Mouse (Mus musculus): ENCODE results near the gene Gm5294. TPM values are rescaled to one million over a fixed set of nuclear protein-coding genes. Genes with fewer than 3 reads are reported as not detected.

Gm5294 gene
- polyA plus RNA-seq, 1 experiment from 2014 or later: not detected

DNA sequence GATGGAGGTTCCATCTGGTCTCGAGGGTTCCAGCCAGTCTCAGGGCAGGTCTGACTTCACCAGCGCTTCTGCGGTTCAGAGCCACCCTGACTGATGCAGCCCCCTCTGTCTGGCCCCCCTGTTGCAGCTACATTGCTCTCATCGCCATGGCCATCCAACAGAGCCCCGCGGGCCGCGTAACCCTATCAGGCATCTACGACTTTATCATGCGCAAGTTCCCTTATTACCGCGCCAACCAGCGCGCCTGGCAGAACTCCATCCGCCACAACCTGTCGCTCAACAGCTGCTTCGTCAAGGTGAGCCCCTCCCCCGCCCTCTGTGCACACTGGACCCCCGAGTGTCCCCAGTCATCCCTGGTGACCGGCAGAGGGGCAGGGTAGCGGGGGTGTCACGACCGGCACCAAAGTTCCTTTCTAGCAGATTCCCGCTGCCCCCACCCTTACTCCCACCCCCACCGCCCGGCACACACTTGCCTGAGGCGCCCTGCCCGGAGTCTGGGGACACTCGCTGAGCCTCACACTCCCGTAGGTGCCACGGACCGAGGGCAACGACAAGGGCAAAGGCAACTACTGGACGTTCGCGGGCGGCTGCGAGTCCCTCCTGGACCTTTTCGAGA is 945 bp downstream of the Gm5294 start:
- Histone ChIP-seq H3K4me2 (ENCODE audit: low read length) (peak overlapping the region; percentile 82), H3K27ac (replicated peaks in 1 of 2; ENCODE audit: control insufficient read depth in 1 of 2, insufficient read depth in 1 of 2, low read depth in 2 of 2, low read length in 2 of 2) (no peak overlapping the region), H3K27me3 (ENCODE audit: control insufficient read depth, insufficient read depth, low read length) (peaks cover 62% of the 10 kb centered on the region), H3K9me3 (ENCODE audit: control insufficient read depth, low read length) (peaks cover 3% of the 10 kb centered on the region; the same call in 1 of the 2 replicates), H3K4me3 (ENCODE audit: control insufficient read depth in 1 of 2, insufficient read depth in 1 of 2, low read depth in 1 of 2, low read length in 2 of 2) (peak overlapping the region; percentile 29 to 40), H3K36me3 (ENCODE audit: control insufficient read depth, insufficient read depth, low read length) (no peaks in the 10 kb centered on the region), H3K4me1 (ENCODE audit: control insufficient read depth in 2 of 2, insufficient read depth in 2 of 2, low read length in 2 of 2) (peaks cover 4 to 10% of the 10 kb centered on the region in 2 experiments; a peak in 3 of 4 replicates), H3K9ac (ENCODE audit: low read length) (peak overlapping the region; percentile 64)
- 1% methylated on average over 39 of the region's 39 CpGs for WGBS
- ATAC-seq (ENCODE audit: insufficient number of reproducible peaks, insufficient read depth, low FRiP score, low read depth): no peak

DNA sequence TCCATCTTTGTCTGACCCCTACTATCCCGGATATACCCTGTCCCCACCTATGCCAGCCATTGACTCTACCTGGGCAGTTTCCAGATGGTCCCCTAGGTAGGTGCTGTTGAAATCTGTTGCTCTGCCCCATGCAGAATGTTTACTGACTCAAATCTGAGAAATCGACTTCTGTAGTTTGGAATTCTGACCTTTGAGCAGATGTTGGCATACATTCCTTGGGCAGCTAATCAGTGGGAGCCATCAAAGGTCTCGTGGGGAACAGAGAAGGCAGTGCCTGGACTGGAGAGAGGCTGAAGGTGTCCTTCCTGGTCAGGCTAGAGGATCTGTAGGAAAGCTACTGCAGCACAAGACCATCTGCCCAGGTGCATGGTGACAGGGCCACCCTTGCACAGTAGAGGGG is 5.2 kb downstream of the Gm5294 start:
- Histone ChIP-seq H3K9ac (ENCODE audit: low read length) (no peak overlapping the region), H3K9me3 (ENCODE audit: control insufficient read depth, low read length) (no peaks in the 10 kb centered on the region), H3K4me1 (ENCODE audit: control insufficient read depth in 2 of 2, insufficient read depth in 2 of 2, low read length in 2 of 2) (peaks cover 4 to 9% of the 10 kb centered on the region in 2 experiments; a peak in 3 of 4 replicates), H3K4me3 (ENCODE audit: control insufficient read depth in 1 of 2, insufficient read depth in 1 of 2, low read depth in 1 of 2, low read length in 2 of 2) (no peak overlapping the region), H3K36me3 (ENCODE audit: control insufficient read depth, insufficient read depth, low read length) (no peaks in the 10 kb centered on the region), H3K27ac (replicated peaks in 1 of 2; ENCODE audit: control insufficient read depth in 1 of 2, insufficient read depth in 1 of 2, low read depth in 2 of 2, low read length in 2 of 2) (no peak overlapping the region), H3K4me2 (ENCODE audit: low read length) (no peak overlapping the region), H3K27me3 (ENCODE audit: control insufficient read depth, insufficient read depth, low read length) (peaks cover 42% of the 10 kb centered on the region)
- no peak for ATAC-seq (ENCODE audit: insufficient number of reproducible peaks, insufficient read depth, low FRiP score, low read depth)
- WGBS: 53% methylated on average over 3 of the region's 3 CpGs

DNA sequence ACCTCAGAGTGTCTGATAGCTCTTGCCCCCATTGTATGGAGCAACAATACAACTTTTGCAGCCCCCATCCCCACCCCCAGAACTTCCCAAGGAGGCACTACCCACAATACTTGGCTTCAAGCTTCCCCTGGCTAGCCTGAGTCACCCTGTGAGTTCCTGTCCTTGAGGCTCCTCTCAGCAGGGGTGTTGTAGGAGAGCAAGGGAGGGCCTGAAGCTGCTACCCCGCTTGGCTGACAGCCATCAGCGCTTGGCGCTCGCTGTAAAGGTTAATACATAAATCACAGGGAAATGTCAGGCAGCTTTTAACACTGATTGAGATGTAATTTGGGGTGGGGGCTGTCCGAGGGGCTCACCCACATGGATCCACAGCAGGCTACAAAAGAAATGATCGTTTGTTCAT is 13.5 kb downstream of the Gm5294 start:
- no peak overlapping the region for H3K4me3 ChIP-seq (ENCODE audit: control insufficient read depth in 1 of 2, insufficient read depth in 1 of 2, low read depth in 1 of 2, low read length in 2 of 2)
- no peaks in the 10 kb centered on the region for H3K9me3 ChIP-seq (ENCODE audit: control insufficient read depth, low read length)
- H3K9ac ChIP-seq (ENCODE audit: low read length): no peak overlapping the region
- H3K27me3 ChIP-seq (ENCODE audit: control insufficient read depth, insufficient read depth, low read length): no peaks in the 10 kb centered on the region
- H3K27ac ChIP-seq (replicated peaks in 1 of 2; ENCODE audit: control insufficient read depth in 1 of 2, insufficient read depth in 1 of 2, low read depth in 2 of 2, low read length in 2 of 2): no peak overlapping the region
- H3K4me1 ChIP-seq (ENCODE audit: control insufficient read depth in 2 of 2, insufficient read depth in 2 of 2, low read length in 2 of 2): peaks cover 3 to 9% of the 10 kb centered on the region in 2 experiments; a peak in 3 of 4 replicates
- 0 out of 2 replicates have a peak, but pooled peaks have one; percentile 54 for ATAC-seq (ENCODE audit: insufficient number of reproducible peaks, insufficient read depth, low FRiP score, low read depth)
- H3K4me2 ChIP-seq (ENCODE audit: low read length): no peak overlapping the region
- WGBS: 24% methylated on average over 6 of the region's 6 CpGs
- H3K36me3 ChIP-seq (ENCODE audit: control insufficient read depth, insufficient read depth, low read length): no peaks in the 10 kb centered on the region

- Histone ChIP-seq H3K9me3 (ENCODE audit: control insufficient read depth, low read length) (0 out of 2 replicates have a peak, but pooled peaks cover 3% of the 10 kb centered on the region), H3K27me3 (ENCODE audit: control insufficient read depth, insufficient read depth, low read length) (no peaks in the 10 kb centered on the region), H3K4me2 (ENCODE audit: low read length) (no peak overlapping the region), H3K9ac (ENCODE audit: low read length) (no peak overlapping the region), H3K4me3 (ENCODE audit: control insufficient read depth in 1 of 2, insufficient read depth in 1 of 2, low read depth in 1 of 2, low read length in 2 of 2) (no peak overlapping the region), H3K4me1 (ENCODE audit: control insufficient read depth in 2 of 2, insufficient read depth in 2 of 2, low read length in 2 of 2) (peaks cover 3 to 9% of the 10 kb centered on the region in 2 experiments; a peak in 3 of 4 replicates), H3K27ac (replicated peaks in 1 of 2; ENCODE audit: control insufficient read depth in 1 of 2, insufficient read depth in 1 of 2, low read depth in 2 of 2, low read length in 2 of 2) (no peak overlapping the region), H3K36me3 (ENCODE audit: control insufficient read depth, insufficient read depth, low read length) (no peaks in the 10 kb centered on the region)
- ATAC-seq (ENCODE audit: insufficient number of reproducible peaks, insufficient read depth, low FRiP score, low read depth): no peak
- WGBS: 75% methylated on average over 3 of the region's 3 CpGs
Measured at GRCm38 (mm10) chr5:138834910-138835309, 15.0 kb downstream of the Gm5294 start.

GRCm38 (mm10) chr5:138840981-138841380 is 21.1 kb downstream of the Gm5294 start:
- WGBS: 96% methylated on average over 4 of the region's 4 CpGs
- H3K9ac ChIP-seq (ENCODE audit: low read length): no peak overlapping the region
- H3K36me3 ChIP-seq (ENCODE audit: control insufficient read depth, insufficient read depth, low read length): no peaks in the 10 kb centered on the region
- ATAC-seq (ENCODE audit: insufficient number of reproducible peaks, insufficient read depth, low FRiP score, low read depth): no peak
- peaks cover under 1 to 2% of the 10 kb centered on the region in 2 experiments; a peak in 3 of 4 replicates for H3K4me1 ChIP-seq (ENCODE audit: control insufficient read depth in 2 of 2, insufficient read depth in 2 of 2, low read length in 2 of 2)
- H3K27ac ChIP-seq (replicated peaks in 1 of 2; ENCODE audit: control insufficient read depth in 1 of 2, insufficient read depth in 1 of 2, low read depth in 2 of 2, low read length in 2 of 2): no peak overlapping the region
- H3K9me3 ChIP-seq (ENCODE audit: control insufficient read depth, low read length): 0 out of 2 replicates have a peak, but pooled peaks cover 6% of the 10 kb centered on the region
- no peak overlapping the region for H3K4me2 ChIP-seq (ENCODE audit: low read length)
- no peaks in the 10 kb centered on the region for H3K27me3 ChIP-seq (ENCODE audit: control insufficient read depth, insufficient read depth, low read length)
- no peak overlapping the region for H3K4me3 ChIP-seq (ENCODE audit: control insufficient read depth in 1 of 2, insufficient read depth in 1 of 2, low read depth in 1 of 2, low read length in 2 of 2)

DNA sequence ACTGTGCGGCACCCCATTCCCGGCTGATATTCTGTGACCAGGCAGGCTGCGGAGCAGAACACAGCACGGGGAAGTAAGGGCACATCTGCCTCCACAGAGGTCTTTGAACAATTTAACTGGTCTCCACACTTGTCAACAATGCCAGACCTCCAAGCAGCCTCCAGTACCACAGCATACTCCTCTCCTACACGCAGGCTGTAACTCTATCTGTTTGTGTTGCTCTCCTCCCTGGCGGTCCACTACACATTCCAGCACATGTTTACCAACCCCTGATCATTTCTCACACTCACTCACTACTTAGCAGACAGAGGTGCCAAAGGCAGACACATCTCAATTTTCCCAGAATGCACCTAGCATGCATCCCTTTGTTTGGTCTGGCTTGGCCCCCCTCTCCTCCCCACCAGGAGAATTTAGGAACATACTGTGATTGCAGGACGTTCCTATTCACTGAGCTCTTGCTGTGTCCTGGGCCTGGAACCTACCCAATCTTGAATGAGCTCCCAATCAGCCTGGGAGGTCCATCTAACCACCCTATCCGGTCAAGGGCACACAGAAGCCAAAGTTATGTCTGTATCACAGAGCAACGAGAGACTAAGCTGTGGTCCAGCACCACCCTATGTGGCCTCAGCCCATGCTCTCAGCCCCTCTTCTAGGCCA is 23.4 kb downstream of the Gm5294 start:
- no peak overlapping the region for H3K9ac ChIP-seq (ENCODE audit: low read length)
- 0 out of 2 replicates have a peak, but pooled peaks cover 6% of the 10 kb centered on the region for H3K9me3 ChIP-seq (ENCODE audit: control insufficient read depth, low read length)
- no peaks in the 10 kb centered on the region for H3K36me3 ChIP-seq (ENCODE audit: control insufficient read depth, insufficient read depth, low read length)
- ATAC-seq (ENCODE audit: insufficient number of reproducible peaks, insufficient read depth, low FRiP score, low read depth): 0 out of 2 replicates have a peak, but pooled peaks have one; percentile 14
- H3K4me3 ChIP-seq (ENCODE audit: control insufficient read depth in 1 of 2, insufficient read depth in 1 of 2, low read depth in 1 of 2, low read length in 2 of 2): no peak overlapping the region
- WGBS: 70% methylated on average over 9 of the region's 9 CpGs
- no peak overlapping the region for H3K4me2 ChIP-seq (ENCODE audit: low read length)
- no peak overlapping the region for H3K27ac ChIP-seq (replicated peaks in 1 of 2; ENCODE audit: control insufficient read depth in 1 of 2, insufficient read depth in 1 of 2, low read depth in 2 of 2, low read length in 2 of 2)
- H3K27me3 ChIP-seq (ENCODE audit: control insufficient read depth, insufficient read depth, low read length): no peaks in the 10 kb centered on the region
- H3K4me1 ChIP-seq (ENCODE audit: control insufficient read depth in 2 of 2, insufficient read depth in 2 of 2, low read length in 2 of 2): peaks cover 5 to 7% of the 10 kb centered on the region in 2 experiments

GRCm38 (mm10) chr5:138846506-138846905 is 26.6 kb downstream of the Gm5294 start:
- no peak overlapping the region for H3K9ac ChIP-seq (ENCODE audit: low read length)
- peaks cover 5 to 7% of the 10 kb centered on the region in 2 experiments for H3K4me1 ChIP-seq (ENCODE audit: control insufficient read depth in 2 of 2, insufficient read depth in 2 of 2, low read length in 2 of 2)
- no peak overlapping the region for H3K4me2 ChIP-seq (ENCODE audit: low read length)
- 20% methylated on average over 4 of the region's 4 CpGs for WGBS
- no peaks in the 10 kb centered on the region for H3K27me3 ChIP-seq (ENCODE audit: control insufficient read depth, insufficient read depth, low read length)
- ATAC-seq (ENCODE audit: insufficient number of reproducible peaks, insufficient read depth, low FRiP score, low read depth): no peak
- no peak overlapping the region for H3K4me3 ChIP-seq (ENCODE audit: control insufficient read depth in 1 of 2, insufficient read depth in 1 of 2, low read depth in 1 of 2, low read length in 2 of 2)
- 0 out of 4 replicates have a peak overlapping the region, but pooled peaks of 1 of the 2 experiments have one; percentile 24 for H3K27ac ChIP-seq (replicated peaks in 1 of 2; ENCODE audit: control insufficient read depth in 1 of 2, insufficient read depth in 1 of 2, low read depth in 2 of 2, low read length in 2 of 2)
- H3K36me3 ChIP-seq (ENCODE audit: control insufficient read depth, insufficient read depth, low read length): no peaks in the 10 kb centered on the region
- no peaks in the 10 kb centered on the region for H3K9me3 ChIP-seq (ENCODE audit: control insufficient read depth, low read length)
